Mouse (Mus musculus) layer of hippocampus, adult 9-11 months (tissue): ENCODE results near the gene Ndn.
A peak's percentile ranks its signal among the peaks of the same experiment; 100 is the strongest.

Experiments used
- DNase-seq: peaks from one replicate; pipeline ENCODE4 v3.0.0; 2022

The Ndn gene

DNA sequence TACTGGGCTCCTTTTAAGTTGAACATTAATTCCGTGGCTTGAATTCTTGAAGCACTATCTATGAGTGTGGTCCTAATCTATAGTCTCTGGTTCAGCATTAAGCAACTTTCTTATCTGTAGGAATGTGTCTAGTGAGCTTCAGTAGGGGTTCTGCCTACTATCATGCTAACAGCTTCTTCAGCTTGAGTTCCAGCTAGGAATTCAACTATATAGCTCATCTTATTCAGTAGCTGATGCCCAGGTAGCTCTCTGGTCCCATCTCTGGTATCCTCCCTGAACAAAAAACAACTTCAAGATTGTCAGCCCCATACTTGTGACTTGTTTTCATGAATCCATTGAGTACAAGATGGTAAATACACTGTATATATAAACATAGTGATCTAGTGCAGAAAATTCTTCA is at the start of gene Ndn:
Gene Ndn (plus strand): TSS at position 301 of the 400 bp plus-strand sequence.
- no peak for DNase-seq

DNA sequence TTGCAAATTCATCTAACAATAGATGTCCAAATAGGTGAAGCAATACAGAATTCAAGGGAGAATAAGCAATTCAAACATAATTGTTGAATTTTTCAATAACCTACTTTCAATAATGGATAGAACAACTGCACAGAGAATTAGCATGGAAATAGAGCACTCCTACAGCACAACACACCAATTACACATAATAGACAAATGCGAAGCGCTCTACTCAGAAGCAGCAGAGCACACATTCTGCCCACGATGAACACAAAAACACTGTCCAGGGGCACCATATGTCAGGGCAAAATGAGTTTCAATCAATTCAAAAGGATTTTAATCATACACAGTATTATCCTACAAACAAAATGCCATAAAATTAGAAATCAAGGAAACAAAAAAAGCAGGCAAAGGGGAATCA is 43.9 kb upstream of the Ndn start:
- no peak for DNase-seq

DNA sequence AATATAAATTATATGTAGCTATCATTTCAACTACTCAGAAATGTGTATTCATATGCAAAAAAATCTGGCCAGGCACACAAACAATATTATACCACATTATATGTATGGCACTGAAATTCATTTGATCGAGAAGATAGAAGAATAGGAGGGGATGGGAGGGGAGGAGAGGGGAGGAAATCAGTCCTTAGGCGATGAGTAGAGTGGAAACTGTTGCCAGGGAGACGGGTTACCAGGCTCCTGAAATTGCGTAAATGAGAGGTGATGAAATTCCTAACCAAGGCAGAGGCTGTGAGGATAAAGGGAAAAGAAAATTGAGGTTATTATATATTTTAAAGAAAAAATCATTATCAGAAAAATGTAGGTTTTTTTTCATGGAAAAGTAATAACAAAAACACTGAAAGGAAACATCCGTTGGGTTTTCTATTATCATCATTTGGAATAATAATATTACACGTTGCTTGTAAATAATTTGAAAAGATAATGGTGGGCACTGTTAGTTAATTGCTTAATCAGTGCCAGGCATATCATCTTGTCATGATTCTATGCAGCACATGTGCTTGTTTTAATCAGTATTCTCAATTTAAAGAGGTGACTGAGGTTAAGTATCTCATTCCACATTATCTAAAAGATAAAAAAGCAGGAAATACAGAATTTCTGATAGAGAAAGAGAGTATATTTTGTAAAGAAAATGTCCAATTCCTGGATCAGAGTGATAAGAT is 39.3 kb upstream of the Ndn start:
- peak; percentile 4 for DNase-seq

DNA sequence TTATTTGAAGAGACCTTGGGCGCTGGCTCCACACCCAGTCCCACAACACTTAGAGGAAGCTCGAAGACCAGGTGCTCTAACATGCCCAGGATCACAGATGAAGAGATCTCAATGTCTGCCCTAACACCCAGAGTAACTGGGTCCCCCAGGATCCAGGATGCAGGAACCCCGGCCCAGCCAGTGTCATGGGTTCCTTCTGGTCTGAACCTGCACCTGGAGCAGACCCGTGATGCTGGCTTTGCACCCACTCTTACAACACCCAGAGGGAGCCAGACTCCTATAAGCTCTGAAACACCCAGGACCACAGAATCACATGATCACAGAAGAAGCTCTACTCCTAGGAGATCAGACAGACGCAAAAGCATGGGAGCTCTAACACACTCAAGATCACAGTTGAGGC is 29.6 kb upstream of the Ndn start:
- no peak for DNase-seq

DNA sequence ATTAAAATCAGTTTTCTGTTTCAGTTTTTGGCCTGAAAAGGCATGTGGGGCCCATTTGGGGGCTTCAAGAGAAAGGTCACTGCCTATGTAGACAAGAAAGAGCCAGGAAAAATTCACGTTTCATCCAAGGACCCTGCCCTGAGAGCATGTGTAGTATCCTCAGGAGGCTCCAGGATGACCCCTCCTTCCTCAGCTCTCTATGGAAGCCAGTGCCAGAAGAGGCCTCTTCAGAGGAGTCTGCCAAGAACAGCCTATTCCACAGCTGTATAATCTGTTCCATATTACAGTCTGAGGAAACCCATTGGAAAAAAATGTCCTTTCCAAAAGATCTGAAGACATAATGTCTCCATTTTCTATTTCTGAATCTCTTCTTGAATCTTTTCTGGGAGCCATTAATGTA is 958 bp upstream of the Ndn start:
- DNase-seq, result no peak

DNA sequence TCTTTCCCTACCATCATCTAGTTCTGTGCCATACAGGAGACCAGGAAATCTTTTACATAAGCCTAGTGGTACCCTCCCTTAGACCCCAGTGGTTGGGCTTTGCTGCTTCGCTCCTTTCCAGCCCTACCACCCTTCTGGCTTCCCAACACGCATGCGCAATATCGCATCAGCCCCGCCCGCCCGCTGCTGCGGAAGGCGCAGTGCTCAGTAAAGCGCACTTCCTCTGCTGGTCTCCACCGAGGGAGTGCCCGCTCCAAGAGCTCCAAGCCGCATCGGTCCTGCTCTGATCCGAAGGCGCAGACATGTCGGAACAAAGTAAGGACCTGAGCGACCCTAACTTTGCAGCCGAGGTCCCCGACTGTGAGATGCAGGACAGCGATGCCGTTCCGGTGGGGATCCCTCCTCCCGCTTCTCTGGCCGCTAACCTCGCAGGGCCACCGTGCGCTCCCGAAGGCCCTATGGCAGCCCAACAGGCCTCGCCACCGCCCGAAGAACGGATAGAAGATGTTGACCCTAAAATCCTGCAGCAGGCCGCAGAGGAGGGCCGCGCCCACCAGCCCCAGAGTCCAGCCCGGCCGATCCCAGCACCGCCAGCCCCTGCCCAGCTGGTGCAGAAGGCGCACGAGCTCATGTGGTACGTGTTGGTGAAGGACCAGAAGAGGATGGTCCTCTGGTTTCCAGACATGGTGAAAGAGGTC is 1.9 kb downstream of the Ndn start:
- peak; percentile 64 for DNase-seq

DNA sequence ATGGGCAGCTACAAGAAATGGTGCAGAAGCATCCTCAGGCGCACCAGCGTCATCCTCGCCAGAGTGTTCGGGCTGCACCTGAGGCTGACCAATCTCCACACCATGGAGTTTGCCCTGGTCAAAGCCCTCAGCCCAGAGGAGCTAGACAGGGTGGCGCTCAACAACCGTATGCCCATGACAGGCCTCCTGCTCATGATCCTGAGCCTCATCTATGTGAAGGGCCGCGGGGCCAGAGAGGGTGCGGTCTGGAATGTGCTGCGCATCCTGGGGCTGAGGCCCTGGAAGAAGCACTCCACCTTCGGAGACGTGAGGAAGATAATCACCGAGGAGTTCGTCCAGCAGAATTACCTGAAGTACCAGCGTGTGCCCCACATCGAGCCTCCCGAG is 2.4 kb downstream of the Ndn start:
- DNase-seq, result no peak

DNA sequence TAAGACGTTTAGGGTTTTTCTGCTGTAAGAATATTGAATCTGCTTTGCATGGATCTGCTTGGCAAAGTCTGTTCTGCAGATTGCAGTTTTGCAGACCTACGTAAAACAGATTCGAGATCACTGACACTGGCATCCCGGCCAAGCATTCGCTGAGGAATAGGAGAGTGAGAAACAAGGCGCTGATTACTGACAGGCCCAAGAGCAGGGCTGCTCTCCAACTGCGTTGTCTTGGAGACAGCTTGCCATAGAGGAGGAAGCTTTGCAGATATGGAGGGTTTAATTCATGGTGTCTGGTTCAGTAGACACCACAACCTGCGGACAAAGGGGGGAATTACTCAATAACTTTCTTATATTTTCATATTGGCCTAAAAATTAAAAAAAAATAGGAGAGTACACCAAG is 4.9 kb downstream of the Ndn start:
- peak; percentile 5 for DNase-seq

DNA sequence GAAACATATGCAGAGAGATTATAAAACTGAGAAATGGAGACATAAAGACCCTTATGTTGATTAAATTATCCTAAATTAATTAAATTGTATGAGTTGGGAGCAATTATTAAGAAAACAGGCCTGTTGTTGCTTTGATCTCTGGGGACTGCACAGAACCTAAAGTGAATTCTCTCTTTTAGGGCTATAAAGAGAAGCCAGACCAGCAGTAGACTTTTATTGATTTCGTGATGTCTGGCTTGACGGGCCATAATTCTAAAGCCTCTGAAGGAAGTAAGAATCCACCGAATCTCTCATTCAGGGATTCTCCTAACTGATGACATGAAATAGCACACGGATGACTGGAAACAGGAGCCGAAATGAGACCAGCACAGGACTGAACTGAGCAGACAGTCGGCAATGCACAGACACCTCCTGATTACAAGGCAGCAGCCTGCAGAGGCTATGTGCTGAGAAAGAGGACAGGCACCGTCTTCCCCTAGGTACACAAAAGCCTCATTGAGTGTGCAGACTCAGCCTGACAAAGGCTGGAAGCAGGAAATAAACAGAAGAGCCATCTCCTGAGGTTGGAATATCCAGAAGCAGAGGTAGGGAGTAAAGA is 18.8 kb downstream of the Ndn start:
- no peak for DNase-seq

DNA sequence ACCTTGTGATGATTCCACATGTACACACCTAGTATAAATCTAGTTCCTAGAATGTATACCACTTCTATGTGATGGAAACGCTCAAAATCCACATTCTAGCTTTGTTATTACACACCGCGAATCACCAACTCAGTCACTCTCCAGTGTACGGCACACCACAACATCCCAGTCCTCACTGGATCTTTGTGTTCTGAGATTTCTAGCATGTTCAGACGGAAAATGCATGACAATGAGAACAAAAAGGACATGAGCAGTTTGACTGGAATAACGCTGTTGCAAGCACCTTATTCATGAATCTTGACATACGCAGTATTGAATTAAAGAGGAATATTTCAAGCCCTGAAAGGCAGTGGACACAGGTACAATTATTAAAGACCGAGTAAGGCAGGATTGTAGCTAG is 20.4 kb downstream of the Ndn start:
- no peak for DNase-seq

DNA sequence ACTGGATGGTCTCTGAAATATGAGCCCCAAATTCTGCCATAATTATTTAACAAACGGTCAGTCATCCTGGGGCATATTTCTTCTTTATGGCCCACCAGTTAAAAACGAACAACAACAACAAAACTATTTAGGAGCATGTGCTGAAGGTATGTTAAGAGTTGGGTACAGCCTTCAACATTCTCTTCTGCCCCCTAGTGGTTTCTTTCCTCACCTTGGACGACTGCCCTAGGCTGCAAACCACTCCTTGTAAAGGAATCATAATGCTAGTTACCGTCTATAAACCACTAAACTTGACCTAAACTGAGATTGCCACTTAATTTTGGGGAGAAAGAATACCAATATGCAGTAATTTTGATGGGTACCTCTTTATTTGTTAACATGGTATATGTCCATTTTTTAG is 29.3 kb downstream of the Ndn start:
- DNase-seq, result no peak

DNA sequence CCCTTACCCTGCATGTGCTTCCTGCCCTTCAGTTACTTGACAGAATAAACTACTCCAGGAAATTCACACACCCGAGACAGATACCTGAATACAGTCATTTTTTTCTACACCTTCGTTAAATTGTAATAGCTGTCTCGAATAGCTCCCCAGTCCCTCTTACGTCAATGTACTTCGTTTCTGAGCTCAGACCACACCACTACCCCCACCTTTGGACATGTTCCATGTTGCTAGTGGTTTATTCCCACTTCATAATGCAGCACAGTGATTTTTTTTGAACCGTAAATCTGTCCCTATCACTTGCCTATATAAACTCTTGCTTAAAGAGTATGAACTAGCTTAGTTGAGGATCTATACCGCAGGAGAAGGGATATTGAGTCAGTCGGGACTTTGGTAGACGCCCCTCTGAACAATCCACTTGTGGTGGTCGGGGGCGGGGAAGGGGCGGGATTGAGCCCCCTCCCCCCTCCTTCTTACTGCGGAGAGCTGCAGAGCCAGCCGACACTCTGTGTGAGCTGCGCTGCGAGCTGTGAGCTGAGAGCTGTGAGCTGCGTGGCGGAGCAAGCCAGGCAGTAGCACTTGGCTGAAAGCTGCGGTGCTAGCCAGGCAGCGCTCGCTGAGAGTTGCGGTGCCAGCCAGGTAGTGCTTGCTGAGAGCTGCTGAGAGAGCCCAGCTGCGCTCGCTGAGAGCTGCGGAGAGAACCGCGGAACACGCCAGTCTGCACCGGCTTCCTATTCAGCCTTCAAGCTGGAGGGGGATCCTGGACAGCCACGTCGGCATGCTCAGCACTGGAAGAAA is 30.3 kb downstream of the Ndn start, which contains the start of gene Magel2:
Gene Magel2 (plus strand): TSS at position 501 of the 795 bp plus-strand sequence.
- DNase-seq, result no peak

DNA sequence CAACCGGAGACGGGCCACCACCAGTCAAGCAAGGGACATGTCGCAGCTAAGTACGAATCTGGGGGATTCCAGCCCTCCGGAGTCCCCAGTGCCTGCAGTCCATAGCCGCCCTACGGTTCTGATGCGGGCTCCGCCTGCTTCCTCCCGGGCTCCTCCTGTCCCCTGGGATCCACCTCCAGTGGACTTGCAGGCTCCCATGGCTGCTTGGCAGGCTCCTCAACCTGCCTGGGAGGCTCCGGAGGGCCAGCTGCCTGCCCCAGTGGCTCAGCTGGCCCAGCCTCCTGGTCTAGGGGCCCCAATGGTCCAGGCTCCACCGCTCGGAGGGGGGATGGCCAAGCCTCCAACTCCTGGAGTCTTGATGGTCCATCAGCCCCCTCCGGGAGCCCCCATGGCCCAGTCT is 30.9 kb downstream of the Ndn start:
- DNase-seq, result no peak

DNA sequence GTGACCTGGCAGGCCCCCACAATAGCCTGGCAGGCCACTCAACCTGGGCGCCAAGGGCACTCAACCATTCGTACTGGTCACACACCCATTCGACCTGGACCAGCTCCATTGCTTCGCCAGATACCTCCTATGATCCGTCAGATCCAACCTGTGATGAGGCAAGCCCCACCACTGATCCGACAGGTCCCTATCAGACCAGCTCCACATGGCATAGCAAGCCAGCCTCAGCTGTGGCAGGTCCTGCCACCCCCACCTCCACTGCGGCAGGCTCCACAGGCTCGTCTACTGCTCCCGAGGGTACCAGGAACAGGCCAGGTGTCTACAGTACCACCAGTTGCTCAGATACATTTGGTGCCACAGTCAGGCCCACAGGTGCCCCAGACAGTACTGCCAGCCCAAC is 32.2 kb downstream of the Ndn start:
- no peak for DNase-seq

DNA sequence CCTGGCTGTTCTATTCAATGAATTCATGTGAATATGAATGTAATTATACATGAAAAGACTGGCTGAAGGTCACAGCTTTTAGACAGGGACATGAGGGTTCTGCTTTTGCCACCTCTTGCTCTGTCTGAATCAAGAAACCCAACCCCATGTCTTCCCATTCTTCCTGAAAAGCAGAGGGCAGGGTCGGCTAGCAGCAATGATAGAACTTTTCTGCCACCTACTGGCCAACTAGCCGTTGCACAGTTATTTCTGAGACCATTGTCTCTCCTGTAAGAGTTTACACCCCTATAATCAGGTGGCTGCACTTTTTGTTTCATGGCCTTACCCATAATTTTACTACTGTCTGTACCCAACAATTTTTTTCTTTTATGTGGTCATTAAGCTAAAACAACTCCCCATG is 36.0 kb downstream of the Ndn start:
- DNase-seq, result no peak

DNA sequence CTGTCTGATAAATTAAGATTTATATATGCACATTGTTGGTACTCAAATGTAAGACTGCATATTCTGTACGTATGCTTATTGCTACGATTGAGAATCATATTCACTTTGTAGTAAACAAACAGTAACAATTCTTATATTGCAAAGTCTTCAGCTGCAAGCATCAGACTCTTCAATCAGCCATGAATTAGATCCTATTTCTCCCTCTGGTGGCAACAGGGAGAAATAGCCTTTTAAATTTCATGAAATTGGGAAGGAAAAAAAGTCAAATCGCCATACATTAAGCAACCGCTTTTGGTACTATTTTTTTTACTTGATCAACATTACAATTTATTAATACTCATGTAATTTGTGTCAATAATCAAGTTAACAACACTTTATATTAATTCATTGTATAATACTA is 41.9 kb downstream of the Ndn start:
- no peak for DNase-seq

DNA sequence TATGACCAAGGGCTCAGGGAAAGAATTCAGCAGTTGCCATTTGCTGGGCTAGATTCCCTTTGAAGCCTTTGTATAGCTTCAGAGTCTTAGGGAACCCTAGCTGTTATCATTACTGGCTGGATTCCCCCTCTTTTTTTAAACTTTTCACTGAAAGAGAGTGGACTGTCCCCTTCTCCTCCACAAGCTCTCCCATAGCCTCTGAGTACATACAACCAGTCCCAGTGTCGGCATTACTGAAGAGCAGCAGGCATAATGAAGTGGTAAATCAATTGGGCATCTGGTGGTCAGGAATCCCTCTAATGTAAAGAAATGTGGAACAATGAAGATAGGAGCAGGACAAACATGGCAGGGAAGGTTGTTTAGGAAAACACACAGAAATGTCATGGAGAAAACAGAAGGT is 45.8 kb downstream of the Ndn start:
- DNase-seq, result no peak
